Mouse (Mus musculus): ENCODE measurements around the gene Gm37240.

GRCm38 (mm10) chr3:84946381-84946780 is 940.9 kb downstream of the Gm37240 start:
- TF ChIP-seq CTCF (IDR thresholded peaks at IDR 0.05; ENCODE audit: low read depth, low read length), result no peak
- TF ChIP-seq EP300 (IDR thresholded peaks at IDR 0.05; ENCODE audit: insufficient read depth, low read depth, low read length), result no peak
- no peak for TF ChIP-seq POLR2A (IDR thresholded peaks at IDR 0.05; ENCODE audit: insufficient read depth, low read length)

All from ES-Bruce4 (cell line).